Mouse (Mus musculus): Measurements from ENCODE around the gene Iqgap1. TPM values are rescaled to one million over a fixed set of nuclear protein-coding genes. Genes with fewer than 3 reads are reported as not detected.

The Iqgap1 gene
- polyA plus RNA-seq, 1 experiment from 2014 or later: 14.4 TPM

DNA sequence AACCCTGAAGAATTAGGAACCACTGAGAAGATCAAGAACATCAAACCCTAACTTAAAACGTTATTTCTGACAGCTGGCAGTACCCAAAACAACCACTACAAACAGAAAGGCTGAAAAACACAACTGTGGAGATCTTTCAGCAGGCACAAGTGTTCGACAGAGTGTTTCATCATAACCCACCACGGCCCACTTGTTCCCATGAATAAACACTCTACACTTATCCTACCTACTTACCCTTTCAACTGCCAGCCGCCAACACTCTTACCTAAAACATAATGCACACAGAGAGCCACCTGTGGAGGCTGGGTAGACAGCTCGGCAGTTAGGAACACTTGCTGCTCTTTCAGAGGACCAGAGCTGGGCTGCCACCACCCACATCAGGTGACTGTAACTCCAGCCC is 26.5 kb downstream of the Iqgap1 start:
- ATAC-seq (ENCODE audit: insufficient read depth): no peak
- Histone ChIP-seq H3K4me3 (replicated peaks) (no peak overlapping the region), H3K9me3 (replicated peaks) (no peaks in the 10 kb centered on the region), H3K9ac (no peak overlapping the region), H3K4me2 (no peak overlapping the region), H3K36me3 (replicated peaks) (peaks cover 28% of the 10 kb centered on the region), H3K27ac (replicated peaks) (no peak overlapping the region), H3K4me1 (replicated peaks) (peaks cover 27% of the 10 kb centered on the region), H3K27me3 (0 out of 2 replicates have a peak, but pooled peaks cover 7% of the 10 kb centered on the region)
- WGBS (ENCODE audit: insufficient replicate concordance): 61% methylated on average over 5 of the region's 5 CpGs

DNA sequence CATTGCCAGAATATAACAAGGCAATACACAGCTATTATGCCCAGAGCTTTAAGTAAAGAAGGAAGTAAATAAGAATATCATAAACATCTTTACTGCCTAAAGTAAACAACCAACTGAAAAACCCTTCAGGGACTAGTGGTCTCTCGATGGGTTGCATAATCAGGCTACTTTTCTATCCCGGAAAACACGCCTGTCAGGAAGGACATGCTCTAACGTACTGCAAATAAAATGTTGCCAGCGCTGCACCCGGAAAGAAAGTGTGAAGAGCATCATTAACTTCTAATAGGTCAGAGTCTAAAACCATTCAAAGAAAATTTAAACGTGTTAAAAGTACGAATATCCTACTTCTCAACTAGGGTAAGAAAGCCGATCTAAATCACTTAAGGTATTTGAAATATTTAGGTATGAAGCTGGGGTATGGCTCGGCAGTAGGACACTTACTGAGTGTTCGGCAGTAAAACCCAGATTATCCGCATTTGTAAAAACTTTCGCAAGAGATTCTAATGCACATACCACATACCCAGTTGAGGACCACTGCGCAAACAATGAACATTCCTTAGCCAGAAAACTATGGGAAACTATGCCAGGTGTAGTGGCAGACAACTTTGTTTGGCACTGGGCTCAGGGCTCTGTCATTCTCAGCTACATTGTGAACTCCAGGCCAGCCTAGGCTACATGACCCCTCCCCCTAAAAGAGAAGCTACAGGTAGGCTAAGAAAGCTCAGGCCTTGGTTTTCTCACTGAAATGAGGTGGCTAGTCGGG is 28.8 kb downstream of the Iqgap1 start:
- H3K4me1 ChIP-seq (replicated peaks): peaks cover 5% of the 10 kb centered on the region
- H3K4me2 ChIP-seq: no peak overlapping the region
- no peak overlapping the region for H3K4me3 ChIP-seq (replicated peaks)
- H3K9me3 ChIP-seq (replicated peaks): no peaks in the 10 kb centered on the region
- H3K36me3 ChIP-seq (replicated peaks): peaks cover 32% of the 10 kb centered on the region
- ATAC-seq (ENCODE audit: insufficient read depth): no peak
- H3K9ac ChIP-seq: no peak overlapping the region
- WGBS (ENCODE audit: insufficient replicate concordance): 71% methylated on average over 15 of the region's 15 CpGs
- H3K27me3 ChIP-seq: 0 out of 2 replicates have a peak, but pooled peaks cover 5% of the 10 kb centered on the region
- no peak overlapping the region for H3K27ac ChIP-seq (replicated peaks)

GRCm38 (mm10) chr7:80796258-80796657 is 29.5 kb downstream of the Iqgap1 start:
- no peak overlapping the region for H3K9ac ChIP-seq
- no peaks in the 10 kb centered on the region for H3K4me1 ChIP-seq (replicated peaks)
- H3K4me3 ChIP-seq (replicated peaks): no peak overlapping the region
- H3K4me2 ChIP-seq: no peak overlapping the region
- no peak overlapping the region for H3K27ac ChIP-seq (replicated peaks)
- no peaks in the 10 kb centered on the region for H3K9me3 ChIP-seq (replicated peaks)
- peaks cover 32% of the 10 kb centered on the region for H3K36me3 ChIP-seq (replicated peaks)
- WGBS (ENCODE audit: insufficient replicate concordance): 77% methylated on average over 6 of the region's 6 CpGs
- no peaks in the 10 kb centered on the region for H3K27me3 ChIP-seq
- no peak for ATAC-seq (ENCODE audit: insufficient read depth)

- 57% methylated on average over 5 of the region's 5 CpGs for WGBS (ENCODE audit: insufficient replicate concordance)
- Histone ChIP-seq H3K36me3 (replicated peaks) (0 out of 2 replicates have a peak, but pooled peaks cover 4% of the 10 kb centered on the region), H3K4me2 (no peak overlapping the region), H3K27me3 (no peaks in the 10 kb centered on the region), H3K9me3 (replicated peaks) (no peaks in the 10 kb centered on the region), H3K9ac (no peak overlapping the region), H3K27ac (replicated peaks) (no peak overlapping the region), H3K4me1 (replicated peaks) (peaks cover 25% of the 10 kb centered on the region), H3K4me3 (replicated peaks) (no peak overlapping the region)
- ATAC-seq (ENCODE audit: insufficient read depth): no peak
Measured at GRCm38 (mm10) chr7:80789534-80789933, 36.2 kb downstream of the Iqgap1 start.

DNA sequence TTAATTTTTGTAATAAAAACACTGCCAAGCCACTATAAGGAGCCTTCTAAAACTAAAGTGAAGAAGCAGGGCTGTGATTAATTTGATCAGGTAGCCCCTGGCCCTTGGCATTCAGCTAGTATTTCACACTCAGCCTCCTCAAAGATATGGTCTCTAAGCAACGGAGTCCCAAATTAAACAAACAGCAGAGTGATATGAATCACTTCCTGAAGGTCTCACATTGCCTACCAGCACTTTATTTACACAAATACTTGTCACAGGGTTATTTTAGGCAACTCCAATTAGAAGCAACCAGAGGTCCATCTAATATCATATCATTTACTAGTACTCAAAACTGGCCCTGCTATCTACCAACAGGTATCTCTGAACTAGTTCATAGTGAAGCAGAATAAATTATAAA is 36.7 kb downstream of the Iqgap1 start:
- Histone ChIP-seq H3K9ac (no peak overlapping the region), H3K27ac (replicated peaks) (no peak overlapping the region), H3K4me3 (replicated peaks) (no peak overlapping the region), H3K36me3 (replicated peaks) (0 out of 2 replicates have a peak, but pooled peaks cover 4% of the 10 kb centered on the region), H3K27me3 (no peaks in the 10 kb centered on the region), H3K9me3 (replicated peaks) (no peaks in the 10 kb centered on the region), H3K4me2 (no peak overlapping the region), H3K4me1 (replicated peaks) (peaks cover 25% of the 10 kb centered on the region)
- ATAC-seq (ENCODE audit: insufficient read depth): no peak
- WGBS (ENCODE audit: insufficient replicate concordance): 18% methylated on average over 1 of the region's 1 CpGs

DNA sequence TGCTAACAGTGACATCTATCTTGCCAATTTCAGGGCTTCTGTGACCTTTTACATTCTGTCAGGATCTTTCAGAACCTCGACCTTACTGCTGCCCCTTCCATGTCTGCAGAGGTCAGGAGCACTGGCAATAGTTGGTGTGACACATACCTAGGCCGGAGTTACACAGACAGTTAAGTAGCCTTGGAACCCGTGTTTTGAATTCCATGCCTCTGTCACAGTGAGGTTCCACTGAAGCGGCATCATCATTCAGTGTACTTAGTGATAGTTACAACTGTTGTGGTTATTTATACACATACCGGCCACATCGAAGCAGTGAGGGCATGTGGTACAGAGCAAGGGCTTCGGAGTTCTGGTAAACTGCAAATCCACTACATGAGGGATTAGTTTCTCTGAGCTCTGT is 37.8 kb downstream of the Iqgap1 start:
- Histone ChIP-seq H3K9ac (no peak overlapping the region), H3K36me3 (replicated peaks) (no peaks in the 10 kb centered on the region), H3K4me1 (replicated peaks) (peaks cover 33% of the 10 kb centered on the region), H3K4me2 (no peak overlapping the region), H3K4me3 (replicated peaks) (no peak overlapping the region), H3K27me3 (no peaks in the 10 kb centered on the region), H3K27ac (replicated peaks) (no peak overlapping the region), H3K9me3 (replicated peaks) (no peaks in the 10 kb centered on the region)
- 77% methylated on average over 7 of the region's 7 CpGs for WGBS (ENCODE audit: insufficient replicate concordance)
- no peak for ATAC-seq (ENCODE audit: insufficient read depth)

- Histone ChIP-seq H3K4me3 (replicated peaks) (no peak overlapping the region), H3K36me3 (replicated peaks) (no peaks in the 10 kb centered on the region), H3K27ac (replicated peaks) (no peak overlapping the region), H3K4me2 (no peak overlapping the region), H3K9me3 (replicated peaks) (no peaks in the 10 kb centered on the region), H3K4me1 (replicated peaks) (peaks cover 44% of the 10 kb centered on the region), H3K27me3 (no peaks in the 10 kb centered on the region), H3K9ac (no peak overlapping the region)
- ATAC-seq (ENCODE audit: insufficient read depth): no peak
- 61% methylated on average over 6 of the region's 6 CpGs for WGBS (ENCODE audit: insufficient replicate concordance)
Measured at GRCm38 (mm10) chr7:80786746-80787145, 39.0 kb downstream of the Iqgap1 start.

- Histone ChIP-seq H3K4me1 (replicated peaks) (peaks cover 52% of the 10 kb centered on the region), H3K4me2 (no peak overlapping the region), H3K9ac (no peak overlapping the region), H3K4me3 (replicated peaks) (no peak overlapping the region), H3K27me3 (no peaks in the 10 kb centered on the region), H3K9me3 (replicated peaks) (no peaks in the 10 kb centered on the region), H3K36me3 (replicated peaks) (no peaks in the 10 kb centered on the region), H3K27ac (replicated peaks) (peak overlapping the region; percentile 39; the same call in 1 of the 2 replicates)
- no peak for ATAC-seq (ENCODE audit: insufficient read depth)
- 65% methylated on average over 5 of the region's 5 CpGs for WGBS (ENCODE audit: insufficient replicate concordance)
Measured at GRCm38 (mm10) chr7:80783841-80784240, 41.9 kb downstream of the Iqgap1 start.

DNA sequence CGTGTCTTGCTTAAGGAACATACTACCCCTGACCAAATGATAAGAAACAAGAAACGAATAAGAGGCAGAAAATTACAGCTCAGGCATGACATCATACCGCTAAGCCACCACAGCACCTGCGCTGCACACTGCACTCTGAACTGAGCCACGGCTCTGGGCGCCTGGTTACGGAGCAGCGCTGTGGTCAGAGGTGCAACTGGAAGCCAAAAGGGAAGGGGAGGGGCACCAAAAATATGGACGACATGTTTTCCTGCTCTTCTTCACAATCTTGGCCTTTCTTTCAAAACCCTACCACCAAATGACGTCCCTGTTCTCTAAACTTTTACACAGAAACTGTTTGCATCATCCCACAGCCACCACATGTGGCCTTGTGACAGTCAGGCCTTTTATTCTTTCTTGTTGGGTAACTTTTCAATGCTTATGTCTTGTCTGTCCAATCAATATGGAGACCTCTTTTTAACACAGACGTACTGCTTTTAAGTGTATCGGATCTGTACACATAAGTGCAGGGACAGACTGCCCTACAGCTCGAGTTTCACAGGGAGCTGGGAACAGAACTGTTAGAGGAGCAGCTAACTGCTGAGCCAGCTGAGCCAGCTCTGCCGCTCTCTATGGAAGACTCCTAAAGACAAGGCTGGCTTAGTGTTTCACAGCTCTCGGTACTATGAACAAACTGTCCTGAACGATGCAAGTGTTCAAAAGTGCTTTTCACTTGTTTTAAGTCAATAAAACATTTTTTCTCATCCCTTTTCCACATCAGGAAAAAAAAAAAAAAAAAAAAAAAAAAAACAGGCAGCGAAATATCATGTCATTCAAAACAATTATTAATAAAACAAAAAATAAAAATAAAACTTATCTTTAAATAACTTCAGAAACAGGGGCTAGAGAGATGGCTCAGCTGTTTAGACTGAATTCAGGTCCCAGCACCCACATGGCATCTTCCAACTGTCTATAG is 43.3 kb downstream of the Iqgap1 start:
- Histone ChIP-seq H3K36me3 (replicated peaks) (no peaks in the 10 kb centered on the region), H3K9ac (no peak overlapping the region), H3K4me2 (no peak overlapping the region), H3K27ac (replicated peaks) (peak overlapping the region; percentile 39; the same call in 1 of the 2 replicates), H3K4me3 (replicated peaks) (no peak overlapping the region), H3K27me3 (no peaks in the 10 kb centered on the region), H3K9me3 (replicated peaks) (no peaks in the 10 kb centered on the region), H3K4me1 (replicated peaks) (peaks cover 52% of the 10 kb centered on the region)
- 37% methylated on average over 17 of the region's 17 CpGs for WGBS (ENCODE audit: insufficient replicate concordance)
- ATAC-seq (ENCODE audit: insufficient read depth): peak; percentile 40; the same call in 1 of the 2 replicates

DNA sequence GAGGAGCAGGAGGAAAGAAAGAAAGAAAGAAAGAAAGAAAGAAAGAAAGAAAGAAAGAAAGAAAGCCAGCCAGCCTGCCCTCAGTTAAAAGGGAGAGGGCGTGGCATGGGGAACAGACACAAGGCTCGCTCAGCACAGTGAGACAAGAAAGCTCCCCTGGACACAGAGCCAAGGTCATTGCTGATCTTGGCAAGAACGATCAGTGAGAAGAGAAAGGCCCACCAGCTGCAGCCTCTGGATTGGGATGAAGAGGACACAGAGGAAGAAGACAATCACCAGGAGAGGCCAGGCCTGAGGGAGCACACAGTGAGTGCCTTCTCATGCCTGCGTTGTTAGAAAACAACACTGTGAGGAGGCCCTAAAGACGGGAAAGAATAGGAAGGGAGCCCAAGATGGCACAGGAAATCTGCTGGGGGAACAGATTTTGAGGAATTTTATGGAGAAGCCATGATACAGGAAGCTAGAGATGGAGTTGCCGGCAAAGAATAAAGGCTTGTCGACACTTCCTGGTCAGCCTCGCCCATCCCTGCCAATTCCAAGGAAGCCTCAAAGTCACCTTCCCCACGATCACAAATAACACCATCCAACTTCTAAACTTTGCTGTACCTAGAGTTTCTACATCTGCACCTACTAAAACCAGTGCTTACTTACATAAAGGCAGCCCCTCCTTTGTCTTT is 44.2 kb downstream of the Iqgap1 start:
- peaks cover 48% of the 10 kb centered on the region for H3K4me1 ChIP-seq (replicated peaks)
- ATAC-seq (ENCODE audit: insufficient read depth): no peak
- H3K9me3 ChIP-seq (replicated peaks): no peaks in the 10 kb centered on the region
- H3K27ac ChIP-seq (replicated peaks): peak overlapping the region; percentile 26; the same call in 1 of the 2 replicates
- H3K9ac ChIP-seq: no peak overlapping the region
- no peaks in the 10 kb centered on the region for H3K27me3 ChIP-seq
- no peaks in the 10 kb centered on the region for H3K36me3 ChIP-seq (replicated peaks)
- H3K4me2 ChIP-seq: peak overlapping the region; percentile 23; the same call in 1 of the 2 replicates
- WGBS (ENCODE audit: insufficient replicate concordance): 38% methylated on average over 9 of the region's 9 CpGs
- no peak overlapping the region for H3K4me3 ChIP-seq (replicated peaks)

All from liver, embryonic 15.5 days (tissue).